Mouse (Mus musculus) embryonic fibroblast, embryonic 13.5 days (primary cell): ENCODE data around the gene Ctso.

ENCODE experiments used
- CTCF ChIP-seq: IDR thresholded peaks from 2 replicates; pipeline ENCODE4 v1.5.1; 2011; ENCODE audit warnings: mild to moderate bottlenecking, control low read depth, low read length, moderate library complexity, borderline replicate concordance; ENCODE audit not compliant: insufficient read depth
- POLR2A ChIP-seq: IDR thresholded peaks from 2 replicates; pipeline ENCODE4 v1.6.1; 2011; ENCODE audit warnings: low read depth, mild to moderate bottlenecking, control low read depth, low read length, moderate library complexity

GRCm38 (mm10) chr3:81981576-81981975 lies 49.2 kb downstream of the Ctso start:
- no peak for TF ChIP-seq POLR2A
- TF ChIP-seq CTCF = no peak
